Mouse (Mus musculus): ENCODE measurements around the gene St8sia2. TPM values are rescaled to one million over a fixed set of nuclear protein-coding genes. Genes with fewer than 3 reads are reported as not detected.

Gene St8sia2
- polyA plus RNA-seq, 1 experiment from 2014 or later, result 97.9 TPM

GRCm38 (mm10) chr7:74024171-74024570 is 10.7 kb upstream of the St8sia2 start:
- Histone ChIP-seq H3K4me2 (ENCODE audit: low read depth, low read length) (no peak overlapping the region), H3K36me3 (ENCODE audit: control insufficient read depth, insufficient read depth, low read length) (no peaks in the 10 kb centered on the region), H3K27me3 (ENCODE audit: control insufficient read depth, insufficient read depth, low read length) (no peaks in the 10 kb centered on the region), H3K27ac (ENCODE audit: low read depth, low read length) (no peak overlapping the region), H3K9ac (replicated peaks; ENCODE audit: low read depth, low read length) (no peak overlapping the region), H3K4me3 (ENCODE audit: low read depth, low read length) (no peak overlapping the region), H3K4me1 (ENCODE audit: control insufficient read depth, insufficient read depth, low read length) (no peaks in the 10 kb centered on the region), H3K9me3 (ENCODE audit: control insufficient read depth, low read length) (no peaks in the 10 kb centered on the region)
- 39% methylated on average over 3 of the region's 3 CpGs for WGBS
- no peak for ATAC-seq (ENCODE audit: low read depth)

GRCm38 (mm10) chr7:74022571-74022970 is 9.1 kb upstream of the St8sia2 start:
- Histone ChIP-seq H3K9me3 (ENCODE audit: control insufficient read depth, low read length) (no peaks in the 10 kb centered on the region), H3K4me3 (ENCODE audit: low read depth, low read length) (no peak overlapping the region), H3K4me2 (ENCODE audit: low read depth, low read length) (no peak overlapping the region), H3K36me3 (ENCODE audit: control insufficient read depth, insufficient read depth, low read length) (no peaks in the 10 kb centered on the region), H3K4me1 (ENCODE audit: control insufficient read depth, insufficient read depth, low read length) (no peaks in the 10 kb centered on the region), H3K27ac (ENCODE audit: low read depth, low read length) (no peak overlapping the region), H3K27me3 (ENCODE audit: control insufficient read depth, insufficient read depth, low read length) (no peaks in the 10 kb centered on the region), H3K9ac (replicated peaks; ENCODE audit: low read depth, low read length) (no peak overlapping the region)
- no peak for ATAC-seq (ENCODE audit: low read depth)
- WGBS, result 73% methylated on average over 2 of the region's 2 CpGs

DNA sequence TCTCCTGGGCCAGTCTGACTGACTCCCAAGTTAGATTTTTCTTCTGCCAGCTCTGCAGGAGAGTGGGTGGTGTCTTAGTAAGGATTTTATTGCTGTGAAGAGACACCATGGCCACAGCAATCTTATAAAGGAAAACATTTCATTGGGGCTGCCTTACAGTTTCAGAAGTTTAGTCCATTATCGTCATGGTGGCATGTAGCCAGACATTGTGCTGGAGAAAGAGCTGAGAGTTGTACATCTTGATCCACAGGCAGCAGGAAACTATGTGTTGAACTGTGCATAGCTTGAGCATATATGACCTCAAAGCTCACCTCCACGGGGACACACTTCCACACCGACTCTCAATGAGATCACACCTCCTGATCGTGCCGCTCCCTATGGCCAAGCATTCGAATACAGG is 8.3 kb upstream of the St8sia2 start:
- WGBS, result 86% methylated on average over 6 of the region's 6 CpGs
- H3K4me3 ChIP-seq (ENCODE audit: low read depth, low read length), result no peak overlapping the region
- no peak overlapping the region for H3K4me2 ChIP-seq (ENCODE audit: low read depth, low read length)
- ATAC-seq (ENCODE audit: low read depth), result no peak
- H3K9ac ChIP-seq (replicated peaks; ENCODE audit: low read depth, low read length), result 0 out of 2 replicates have a peak overlapping the region, but pooled peaks have one; percentile 17
- H3K27ac ChIP-seq (ENCODE audit: low read depth, low read length), result no peak overlapping the region
- H3K36me3 ChIP-seq (ENCODE audit: control insufficient read depth, insufficient read depth, low read length), result no peaks in the 10 kb centered on the region
- no peaks in the 10 kb centered on the region for H3K9me3 ChIP-seq (ENCODE audit: control insufficient read depth, low read length)
- H3K4me1 ChIP-seq (ENCODE audit: control insufficient read depth, insufficient read depth, low read length), result no peaks in the 10 kb centered on the region
- no peaks in the 10 kb centered on the region for H3K27me3 ChIP-seq (ENCODE audit: control insufficient read depth, insufficient read depth, low read length)

GRCm38 (mm10) chr7:74016613-74017012 is 3.1 kb upstream of the St8sia2 start:
- Histone ChIP-seq H3K4me2 (ENCODE audit: low read depth, low read length) (no peak overlapping the region), H3K9ac (replicated peaks; ENCODE audit: low read depth, low read length) (no peak overlapping the region), H3K27me3 (ENCODE audit: control insufficient read depth, insufficient read depth, low read length) (no peaks in the 10 kb centered on the region; the same call in 1 of the 2 replicates), H3K4me1 (ENCODE audit: control insufficient read depth, insufficient read depth, low read length) (peaks cover 7% of the 10 kb centered on the region; the same call in 1 of the 2 replicates), H3K27ac (ENCODE audit: low read depth, low read length) (no peak overlapping the region), H3K4me3 (ENCODE audit: low read depth, low read length) (no peak overlapping the region), H3K9me3 (ENCODE audit: control insufficient read depth, low read length) (no peaks in the 10 kb centered on the region), H3K36me3 (ENCODE audit: control insufficient read depth, insufficient read depth, low read length) (no peaks in the 10 kb centered on the region)
- 82% methylated on average over 2 of the region's 2 CpGs for WGBS
- no peak for ATAC-seq (ENCODE audit: low read depth)

- Histone ChIP-seq H3K36me3 (ENCODE audit: control insufficient read depth, insufficient read depth, low read length) (no peaks in the 10 kb centered on the region), H3K9ac (replicated peaks; ENCODE audit: low read depth, low read length) (peak overlapping the region; percentile 100), H3K4me3 (ENCODE audit: low read depth, low read length) (peak overlapping the region; percentile 94), H3K27ac (ENCODE audit: low read depth, low read length) (peak overlapping the region; percentile 96), H3K4me1 (ENCODE audit: control insufficient read depth, insufficient read depth, low read length) (peaks cover 37% of the 10 kb centered on the region), H3K9me3 (ENCODE audit: control insufficient read depth, low read length) (no peaks in the 10 kb centered on the region), H3K27me3 (ENCODE audit: control insufficient read depth, insufficient read depth, low read length) (no peaks in the 10 kb centered on the region; the same call in 1 of the 2 replicates), H3K4me2 (ENCODE audit: low read depth, low read length) (peak overlapping the region; percentile 83)
- ATAC-seq (ENCODE audit: low read depth), result peak; percentile 54
- whole genome bisulfite sequencing, result under 1% methylated on average over 59 of the region's 70 CpGs
Observed at GRCm38 (mm10) chr7:74012858-74013600, 461 bp downstream of the St8sia2 start.

GRCm38 (mm10) chr7:74011976-74012857 is 1.3 kb downstream of the St8sia2 start:
- H3K4me3 ChIP-seq (ENCODE audit: low read depth, low read length), result peak overlapping the region; percentile 94
- H3K9ac ChIP-seq (replicated peaks; ENCODE audit: low read depth, low read length), result peak overlapping the region; percentile 100
- 4% methylated on average over 42 of the region's 43 CpGs for WGBS
- no peaks in the 10 kb centered on the region for H3K9me3 ChIP-seq (ENCODE audit: control insufficient read depth, low read length)
- no peaks in the 10 kb centered on the region; the same call in 1 of the 2 replicates for H3K27me3 ChIP-seq (ENCODE audit: control insufficient read depth, insufficient read depth, low read length)
- peak overlapping the region; percentile 83 for H3K4me2 ChIP-seq (ENCODE audit: low read depth, low read length)
- H3K27ac ChIP-seq (ENCODE audit: low read depth, low read length), result peak overlapping the region; percentile 96
- no peaks in the 10 kb centered on the region for H3K36me3 ChIP-seq (ENCODE audit: control insufficient read depth, insufficient read depth, low read length)
- peaks cover 43% of the 10 kb centered on the region for H3K4me1 ChIP-seq (ENCODE audit: control insufficient read depth, insufficient read depth, low read length)
- ATAC-seq (ENCODE audit: low read depth), result peak; percentile 44

- 51% methylated on average over 7 of the region's 7 CpGs for WGBS
- Histone ChIP-seq H3K27ac (ENCODE audit: low read depth, low read length) (no peak overlapping the region), H3K4me2 (ENCODE audit: low read depth, low read length) (no peak overlapping the region), H3K36me3 (ENCODE audit: control insufficient read depth, insufficient read depth, low read length) (no peaks in the 10 kb centered on the region), H3K9me3 (ENCODE audit: control insufficient read depth, low read length) (no peaks in the 10 kb centered on the region), H3K9ac (replicated peaks; ENCODE audit: low read depth, low read length) (no peak overlapping the region), H3K4me1 (ENCODE audit: control insufficient read depth, insufficient read depth, low read length) (peaks cover 55% of the 10 kb centered on the region), H3K4me3 (ENCODE audit: low read depth, low read length) (no peak overlapping the region), H3K27me3 (ENCODE audit: control insufficient read depth, insufficient read depth, low read length) (no peaks in the 10 kb centered on the region; the same call in 1 of the 2 replicates)
- ATAC-seq (ENCODE audit: low read depth), result no peak
Observed at GRCm38 (mm10) chr7:74008946-74009542, 4.4 kb downstream of the St8sia2 start.

DNA sequence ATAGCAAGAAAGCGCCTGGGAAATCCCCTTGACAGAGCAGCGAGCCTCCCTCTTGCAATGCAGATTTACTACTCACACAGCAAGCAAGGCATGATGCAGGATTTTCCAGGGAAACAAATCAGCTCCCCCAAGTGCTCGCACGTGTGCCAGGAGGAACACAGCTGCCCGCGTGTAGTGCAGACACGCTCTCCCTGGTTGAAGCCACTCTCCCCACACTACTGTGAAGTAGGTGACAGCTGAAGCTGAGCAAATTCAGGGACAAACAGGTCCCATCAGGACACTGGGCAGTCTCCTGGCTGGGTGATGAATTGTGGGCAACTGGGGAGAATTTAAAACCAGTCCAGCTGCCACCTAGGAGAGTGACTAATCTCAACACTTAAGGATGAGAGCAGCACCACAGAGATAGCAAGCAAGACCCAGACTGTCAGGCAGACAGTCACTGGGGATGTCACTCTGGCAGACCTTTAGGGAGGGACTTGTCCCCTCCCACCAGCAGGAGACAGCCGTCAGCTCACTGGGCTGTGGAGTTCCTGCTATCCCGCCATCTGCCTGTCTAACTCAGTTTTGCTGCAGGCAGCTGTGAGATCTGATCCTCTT is 6.6 kb downstream of the St8sia2 start:
- peak overlapping the region; percentile 17; the same call in 1 of the 2 replicates for H3K9ac ChIP-seq (replicated peaks; ENCODE audit: low read depth, low read length)
- 2% methylated on average over 9 of the region's 9 CpGs for WGBS

More for the DNA sequence above, 6.6 kb downstream of the St8sia2 start:
- peak; percentile 80 for ATAC-seq (ENCODE audit: low read depth)
- H3K27ac ChIP-seq (ENCODE audit: low read depth, low read length), result peak overlapping the region; percentile 81
- H3K4me2 ChIP-seq (ENCODE audit: low read depth, low read length), result peak overlapping the region; percentile 36
- H3K4me3 ChIP-seq (ENCODE audit: low read depth, low read length), result no peak overlapping the region
- H3K36me3 ChIP-seq (ENCODE audit: control insufficient read depth, insufficient read depth, low read length), result no peaks in the 10 kb centered on the region
- H3K4me1 ChIP-seq (ENCODE audit: control insufficient read depth, insufficient read depth, low read length), result peaks cover 53% of the 10 kb centered on the region
- H3K9me3 ChIP-seq (ENCODE audit: control insufficient read depth, low read length), result no peaks in the 10 kb centered on the region
- H3K27me3 ChIP-seq (ENCODE audit: control insufficient read depth, insufficient read depth, low read length), result no peaks in the 10 kb centered on the region

All from neural tube, embryonic 14.5 days (tissue).